Mouse (Mus musculus) hindbrain, postnatal 0 days (tissue): ENCODE data around the gene Pck2. TPM values are rescaled to one million over a fixed set of nuclear protein-coding genes. Genes with fewer than 3 reads are reported as not detected.

ENCODE experiments used
- ATAC-seq: fragments of 200-750 bp; cut with Nextera tagmentation; 2 replicates; pipeline ENCODE4 v1.8.0; 2017; ENCODE audit warnings: mild to moderate bottlenecking, moderate TSS enrichment, moderate library complexity
- DNase-seq: peaks from one replicate; pipeline ENCODE4 v3.0.0-alpha.2; 2015; ENCODE audit warnings: low spot score
- H3K27ac ChIP-seq: fragments of 300-500 bp; sonication (generic); 2 replicates; pipeline ENCODE4 v1.5.1; 2014; ENCODE audit warnings: mild to moderate bottlenecking
- H3K27me3 ChIP-seq: fragments of 300-500 bp; sonication (generic); 2 replicates; pipeline ENCODE4 v1.6.1; 2014; ENCODE audit warnings: low read length, mixed read lengths; ENCODE audit not compliant: insufficient read depth
- H3K36me3 ChIP-seq: fragments of 300-500 bp; sonication (generic); 2 replicates; pipeline ENCODE4 v1.6.1; 2014; ENCODE audit warnings: low read length, mixed read lengths; ENCODE audit not compliant: insufficient read depth
- H3K4me1 ChIP-seq: fragments of 300-500 bp; sonication (generic); 2 replicates; pipeline ENCODE4 v1.6.1; 2014; ENCODE audit warnings: antibody characterized with exemption, low read length, mixed read lengths; ENCODE audit not compliant: insufficient read depth
- H3K4me2 ChIP-seq: fragments of 300-500 bp; sonication (generic); 2 replicates; pipeline ENCODE4 v1.6.1; 2014; ENCODE audit warnings: low read depth, mild to moderate bottlenecking, low read length, moderate library complexity, mixed read lengths
- H3K4me3 ChIP-seq: fragments of 300-500 bp; sonication (generic); 2 replicates; pipeline ENCODE4 v1.5.1; 2014; ENCODE audit warnings: low read length
- H3K9ac ChIP-seq: fragments of 300-500 bp; sonication (generic); replicated peaks from 2 replicates; pipeline ENCODE4 v1.6.1; 2014; ENCODE audit warnings: mild to moderate bottlenecking, low read length, moderate library complexity, mixed read lengths
- H3K9me3 ChIP-seq: fragments of 300-500 bp; sonication (generic); 2 replicates; pipeline ENCODE4 v1.6.1; 2016; ENCODE audit warnings: low read length, mixed read lengths
- CTCF ChIP-seq: IDR thresholded peaks from 2 replicates; pipeline ENCODE4 v1.5.1; 2016; ENCODE audit warnings: antibody characterized with exemption, control low read depth, low read depth
- WGBS: fragments of 180-500 bp; shearing (Covaris S2); extraction: QIAGEN DNeasy Blood & Tissue Kit; methylation state at CpG from one replicate; pipeline ENCODE4 v1.1.7; 2014; 5-methylcytosine and 5-hydroxymethylcytosine counted together
- polyA plus RNA-seq: library from polyadenylated mRNA; unstranded; fragments of >200 nt; fragmentation: Nextera tagmentation; extraction: Ambion mirVana; gene quantifications from 2 replicates; pipeline ENCODE4 v1.2.1, GENCODE M21; 2015
- total RNA-seq: library from RNA; depleted of rRNA; stranded (reverse); fragments of >200 nt; gene quantifications from 2 replicates; pipeline ENCODE4 v1.2.3, GENCODE M21; 2014

The Pck2 gene
- total and polyA plus RNA-seq, 2 experiments from 2014 or later = 19.9 to 30.5 TPM

DNA sequence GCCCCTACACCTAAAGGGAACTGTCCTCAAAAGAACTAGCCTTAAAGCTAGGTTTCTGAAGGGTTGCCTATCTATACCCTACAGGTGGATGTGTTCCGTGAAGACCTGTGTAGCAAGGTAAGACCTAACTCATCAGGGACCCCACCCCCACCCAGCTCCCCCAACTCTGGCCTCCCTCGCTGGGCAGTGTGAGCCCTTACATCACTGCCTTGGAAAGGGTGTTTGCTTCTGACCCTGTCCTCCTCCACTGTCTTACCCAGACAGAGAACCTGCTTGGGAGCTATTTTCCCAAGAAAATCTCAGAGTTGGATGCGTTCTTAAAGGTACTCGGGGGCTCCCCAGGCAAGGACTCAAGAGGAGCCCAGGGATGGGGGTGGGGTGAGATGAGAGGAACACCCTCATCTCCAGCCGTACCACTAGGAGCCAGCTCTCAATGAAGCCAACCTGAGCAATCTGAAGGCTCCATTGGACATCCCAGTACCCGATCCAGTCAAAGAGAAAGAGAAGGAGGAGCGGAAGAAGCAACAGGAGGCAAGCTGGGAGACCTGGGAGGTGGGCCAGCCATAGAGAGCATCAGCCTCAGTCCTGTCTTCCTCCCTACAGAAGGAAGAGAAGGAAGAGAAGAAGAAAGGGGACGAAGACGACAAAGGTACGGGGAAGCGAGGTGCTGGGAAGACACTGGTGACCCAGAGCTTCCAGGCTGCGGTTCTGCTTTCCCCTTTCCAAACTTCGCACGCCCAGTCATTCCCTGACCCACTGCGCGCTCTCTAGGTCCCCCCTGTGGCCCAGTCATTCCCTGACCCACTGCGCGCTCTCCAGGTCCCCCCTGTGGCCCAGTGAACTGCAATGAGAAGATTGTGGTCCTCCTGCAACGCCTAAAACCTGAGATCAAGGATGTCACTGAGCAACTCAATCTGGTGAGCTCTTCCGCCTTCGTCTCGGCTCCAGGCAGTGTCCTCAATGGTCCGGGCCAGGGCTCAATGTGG, 39.7 kb downstream of the Pck2 start:
- Histone ChIP-seq H3K27me3 (no peaks in the 10 kb centered on the region), H3K4me2 (no peak overlapping the region)
- 85% methylated on average over 23 of the region's 23 CpGs for WGBS

GRCm38 (mm10) chr14:55580731-55581130, 40.7 kb downstream of the Pck2 start:
- 94% methylated on average over 16 of the region's 16 CpGs for WGBS
- Histone ChIP-seq H3K4me2 (no peak overlapping the region), H3K27ac (no peak overlapping the region), H3K9ac (no peak overlapping the region), H3K36me3 (peaks cover 9% of the 10 kb centered on the region; the same call in 1 of the 2 replicates), H3K9me3 (no peaks in the 10 kb centered on the region), H3K27me3 (no peaks in the 10 kb centered on the region), H3K4me3 (no peak overlapping the region), H3K4me1 (0 out of 2 replicates have a peak, but pooled peaks cover 9% of the 10 kb centered on the region)
- DNase-seq (no peak), ATAC-seq (no peak)
- no peak for TF ChIP-seq CTCF

More for the DNA sequence above, 39.7 kb downstream of the Pck2 start:
- Histone ChIP-seq H3K9ac (no peak overlapping the region), H3K36me3 (peaks cover 9% of the 10 kb centered on the region; the same call in 1 of the 2 replicates), H3K27ac (no peak overlapping the region), H3K4me1 (0 out of 2 replicates have a peak, but pooled peaks cover 5% of the 10 kb centered on the region), H3K4me3 (no peak overlapping the region), H3K9me3 (no peaks in the 10 kb centered on the region)
- no peak for TF ChIP-seq CTCF
- DNase-seq = no peak
- ATAC-seq = no peak

DNA sequence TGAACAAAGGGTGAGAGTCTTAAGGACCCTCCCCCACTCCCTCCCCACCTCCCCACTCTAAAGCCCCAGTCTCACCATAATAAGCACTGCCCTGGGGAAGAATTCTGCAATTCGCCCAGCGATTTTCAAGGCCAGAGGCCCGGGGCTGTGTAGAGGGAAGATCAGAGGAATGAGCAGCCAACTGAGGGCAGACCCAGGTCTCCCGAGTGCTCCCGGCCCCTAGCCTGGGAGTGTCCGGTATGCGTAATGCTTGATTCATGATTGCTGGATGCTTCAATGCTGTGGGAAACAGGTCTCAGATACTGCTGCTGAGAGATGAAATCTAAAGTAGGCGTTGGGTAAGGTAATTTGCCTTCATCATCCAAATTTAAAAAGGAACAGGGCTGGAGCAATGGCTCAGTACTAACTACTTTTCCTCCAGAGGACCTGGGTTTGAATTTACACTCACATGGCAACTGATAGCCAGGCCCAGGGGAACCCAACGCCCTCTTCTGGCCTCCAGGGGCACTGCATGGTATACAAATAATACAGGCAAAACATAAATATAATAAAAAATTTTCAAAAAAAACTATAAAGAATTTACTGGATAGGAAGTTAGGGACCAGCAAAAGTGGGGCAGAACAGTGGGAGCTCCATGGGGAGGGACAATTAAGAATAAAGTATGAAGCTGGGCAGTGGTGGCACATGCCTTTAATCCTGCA, 42.1 kb downstream of the Pck2 start:
- H3K9ac ChIP-seq = no peak overlapping the region
- peak; percentile 50 for TF ChIP-seq CTCF
- H3K9me3 ChIP-seq = no peaks in the 10 kb centered on the region
- H3K4me3 ChIP-seq = no peak overlapping the region
- no peak overlapping the region for H3K27ac ChIP-seq
- H3K4me1 ChIP-seq = 0 out of 2 replicates have a peak, but pooled peaks cover 9% of the 10 kb centered on the region
- H3K27me3 ChIP-seq = no peaks in the 10 kb centered on the region
- DNase-seq (no peak), ATAC-seq (no peak)
- H3K4me2 ChIP-seq = no peak overlapping the region
- WGBS = 82% methylated on average over 9 of the region's 9 CpGs
- peaks cover 9% of the 10 kb centered on the region; the same call in 1 of the 2 replicates for H3K36me3 ChIP-seq

- no peak for TF ChIP-seq CTCF
- 44% methylated on average over 5 of the region's 5 CpGs for WGBS
- ATAC-seq = no peak
- no peaks in the 10 kb centered on the region for H3K9me3 ChIP-seq
- no peaks in the 10 kb centered on the region for H3K27me3 ChIP-seq
- H3K27ac ChIP-seq = peak overlapping the region; percentile 79
- 0 out of 2 replicates have a peak, but pooled peaks cover 9% of the 10 kb centered on the region for H3K4me1 ChIP-seq
- peak overlapping the region; percentile 79 for H3K4me2 ChIP-seq
- peaks cover 9% of the 10 kb centered on the region; the same call in 1 of the 2 replicates for H3K36me3 ChIP-seq
- H3K4me3 ChIP-seq = peak overlapping the region; percentile 54
- peak overlapping the region; percentile 71 for H3K9ac ChIP-seq
- no peak for DNase-seq
Measured at GRCm38 (mm10) chr14:55584303-55584701, 44.2 kb downstream of the Pck2 start.

DNA sequence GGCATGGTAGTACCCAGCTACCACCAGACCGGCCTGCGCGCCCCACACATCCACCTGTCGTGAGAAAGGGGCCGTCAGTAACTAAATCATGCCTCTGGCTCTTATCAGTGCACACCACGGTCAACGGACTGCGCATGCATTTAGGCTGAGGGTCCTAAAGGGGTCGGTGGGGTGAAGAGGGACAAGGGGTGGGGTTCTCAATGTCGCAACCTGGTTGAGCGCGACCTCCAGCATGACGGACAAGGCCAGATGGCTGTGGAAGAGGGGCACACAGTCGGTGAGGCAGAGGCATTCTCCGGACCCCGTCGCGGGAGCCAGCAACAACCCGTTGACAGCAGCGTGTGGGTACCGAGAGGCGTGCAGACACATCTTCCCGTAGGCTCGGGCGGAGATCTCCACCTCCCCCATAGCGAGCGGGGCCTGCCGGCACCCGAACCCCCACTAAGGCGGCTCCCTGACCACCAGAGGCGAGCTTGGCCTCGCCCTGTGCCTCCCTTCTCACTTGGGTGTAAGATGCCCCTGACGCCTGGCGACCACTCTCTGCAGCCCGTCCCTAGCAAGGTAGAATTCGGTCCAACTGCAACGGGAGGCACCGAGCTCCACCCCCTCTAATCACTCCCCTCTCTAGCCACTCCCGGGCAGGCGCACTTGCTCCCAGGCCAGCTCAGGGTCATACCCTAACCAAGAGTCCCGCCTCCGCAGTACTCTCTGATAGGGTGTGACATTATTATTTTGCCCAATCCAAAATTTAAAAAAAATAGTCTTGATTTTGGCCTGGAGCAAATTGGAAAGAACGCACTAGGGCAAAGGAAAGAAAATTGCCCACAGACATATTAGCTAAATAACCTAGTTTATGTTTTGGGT, 44.9 kb downstream of the Pck2 start, which contains the start of gene Emc9:
Gene Emc9 (minus strand): TSS at position 601 of the 864 bp plus-strand sequence.
- Histone ChIP-seq H3K27ac (peak within 1 kb of the TSS; percentile 79), H3K4me2 (peak within 1 kb of the TSS; percentile 79), H3K9me3 (no peaks in the 10 kb centered on the region), H3K36me3 (peaks cover 9% of the 10 kb centered on the region; the same call in 1 of the 2 replicates), H3K4me3 (peak within 1 kb of the TSS; percentile 54), H3K9ac (peak within 1 kb of the TSS; percentile 71), H3K27me3 (no peaks in the 10 kb centered on the region), H3K4me1 (0 out of 2 replicates have a peak, but pooled peaks cover 9% of the 10 kb centered on the region)
- 4% methylated on average over 42 of the region's 43 CpGs for WGBS
- DNase-seq = peak; percentile 69
- no peak; the same call in 1 of the 2 replicates for TF ChIP-seq CTCF
- peak; percentile 80 for ATAC-seq

- 60% methylated on average over 6 of the region's 6 CpGs for WGBS
- no peak for ATAC-seq
- H3K4me3 ChIP-seq = peak overlapping the region; percentile 54
Measured at GRCm38 (mm10) chr14:55585566-55585960, 45.5 kb downstream of the Pck2 start.

More at GRCm38 (mm10) chr14:55585566-55585960, 45.5 kb downstream of the Pck2 start:
- peak overlapping the region; percentile 79; the same call in 1 of the 2 replicates for H3K27ac ChIP-seq
- peaks cover 9% of the 10 kb centered on the region; the same call in 1 of the 2 replicates for H3K36me3 ChIP-seq
- no peak for DNase-seq
- H3K4me2 ChIP-seq = peak overlapping the region; percentile 79
- H3K4me1 ChIP-seq = 0 out of 2 replicates have a peak, but pooled peaks cover 13% of the 10 kb centered on the region
- no peaks in the 10 kb centered on the region for H3K27me3 ChIP-seq
- H3K9me3 ChIP-seq = no peaks in the 10 kb centered on the region
- no peak for TF ChIP-seq CTCF
- H3K9ac ChIP-seq = no peak overlapping the region
